Mouse (Mus musculus) midbrain, embryonic 12.5 days (tissue): ENCODE results near the gene Ap3b2. TPM values are rescaled to one million over a fixed set of nuclear protein-coding genes. Genes with fewer than 3 reads are reported as not detected.

ENCODE experiments used
- ATAC-seq: fragments of 200-750 bp; cut with Nextera tagmentation; 2 replicates; pipeline ENCODE4 v1.8.0; 2017; ENCODE audit warnings: low read depth, moderate TSS enrichment, moderate library complexity; ENCODE audit not compliant: low FRiP score
- H3K27ac ChIP-seq: fragments of 300-500 bp; sonication (generic); replicated peaks from 2 replicates; pipeline ENCODE4 v1.5.1; 2016; ENCODE audit warnings: mild to moderate bottlenecking
- H3K27me3 ChIP-seq: fragments of 300-500 bp; sonication (generic); 2 replicates; pipeline ENCODE4 v1.6.1; 2016; ENCODE audit warnings: mild to moderate bottlenecking
- H3K36me3 ChIP-seq: fragments of 300-500 bp; sonication (generic); 2 replicates; pipeline ENCODE4 v1.6.1; 2016
- H3K4me1 ChIP-seq: fragments of 300-500 bp; sonication (generic); 2 replicates; pipeline ENCODE4 v1.6.1; 2016
- H3K4me2 ChIP-seq: fragments of 300-500 bp; sonication (generic); replicated peaks from 2 replicates; pipeline ENCODE4 v1.6.1; 2016; ENCODE audit warnings: mild to moderate bottlenecking, moderate library complexity
- H3K4me3 ChIP-seq: fragments of 300-500 bp; sonication (generic); 2 replicates; pipeline ENCODE4 v1.5.1; 2016; ENCODE audit warnings: mild to moderate bottlenecking
- H3K9ac ChIP-seq: fragments of 300-500 bp; sonication (generic); replicated peaks from 2 replicates; pipeline ENCODE4 v1.6.1; 2016; ENCODE audit warnings: mild to moderate bottlenecking, moderate library complexity
- H3K9me3 ChIP-seq: fragments of 300-500 bp; sonication (generic); 2 replicates; pipeline ENCODE4 v1.6.1; 2016; ENCODE audit warnings: mild to moderate bottlenecking
- WGBS: fragments of 180-500 bp; shearing (Covaris S2); methylation state at CpG from one replicate; pipeline ENCODE4 v1.1.7; 2016; 5-methylcytosine and 5-hydroxymethylcytosine counted together
- microRNA counts: library from miRNA; unstranded; fragments of <30 nt; microRNA quantifications from one replicate; lab custom pipeline; 2017
- polyA plus RNA-seq: library from polyadenylated mRNA; unstranded; fragments of >200 nt; fragmentation: Nextera tagmentation; extraction: Ambion mirVana; gene quantifications from 2 replicates; pipeline ENCODE4 v1.2.1, GENCODE M21; 2016

Gene Ap3b2
- polyA plus RNA-seq, 1 experiment from 2014 or later = 60.0 TPM

GRCm38 (mm10) chr7:81464906-81465450, 28.7 kb downstream of the Ap3b2 start:
- Histone ChIP-seq H3K4me2 (no peak overlapping the region), H3K27me3 (peaks cover 10% of the 10 kb centered on the region; the same call in 1 of the 2 replicates), H3K4me1 (no peaks in the 10 kb centered on the region), H3K9ac (no peak overlapping the region), H3K9me3 (no peaks in the 10 kb centered on the region), H3K36me3 (peaks cover 46% of the 10 kb centered on the region), H3K4me3 (no peak overlapping the region), H3K27ac (no peak overlapping the region)
- whole genome bisulfite sequencing = 81% methylated on average over 9 of the region's 9 CpGs
- no peak for ATAC-seq

- Histone ChIP-seq H3K4me1 (no peaks in the 10 kb centered on the region), H3K9ac (no peak overlapping the region), H3K4me3 (no peak overlapping the region), H3K27me3 (peaks cover 14% of the 10 kb centered on the region), H3K36me3 (peaks cover 46% of the 10 kb centered on the region), H3K9me3 (no peaks in the 10 kb centered on the region), H3K4me2 (no peak overlapping the region), H3K27ac (no peak overlapping the region)
- ATAC-seq = no peak
- WGBS = 8% methylated on average over 4 of the region's 4 CpGs
Observed at GRCm38 (mm10) chr7:81464116-81464515, 29.6 kb downstream of the Ap3b2 start.

- H3K4me2 ChIP-seq = no peak overlapping the region
- H3K9ac ChIP-seq = no peak overlapping the region
- 81% methylated on average over 3 of the region's 3 CpGs for WGBS
- H3K4me3 ChIP-seq = no peak overlapping the region
- H3K4me1 ChIP-seq = no peaks in the 10 kb centered on the region
- no peaks in the 10 kb centered on the region for H3K9me3 ChIP-seq
- ATAC-seq = no peak
- H3K27me3 ChIP-seq = peaks cover 24% of the 10 kb centered on the region
- peaks cover 46% of the 10 kb centered on the region for H3K36me3 ChIP-seq
- H3K27ac ChIP-seq = no peak overlapping the region
Observed at GRCm38 (mm10) chr7:81462815-81463214, 30.9 kb downstream of the Ap3b2 start.

GRCm38 (mm10) chr7:81455155-81455651, 38.5 kb downstream of the Ap3b2 start, which contains the start of gene Cpeb1:
Cpeb1 (minus strand) TSS chr7:81455465.
- Histone ChIP-seq H3K27ac (no peak within 1 kb of the TSS), H3K36me3 (no peaks in the 10 kb centered on the region), H3K9ac (peak within 1 kb of the TSS; percentile 37), H3K4me2 (peak within 1 kb of the TSS; percentile 92), H3K9me3 (no peaks in the 10 kb centered on the region), H3K4me1 (peaks cover 24% of the 10 kb centered on the region), H3K4me3 (peak within 1 kb of the TSS; percentile 55), H3K27me3 (peaks cover 67% of the 10 kb centered on the region)
- 0 out of 2 replicates have a peak, but pooled peaks have one; percentile 20 for ATAC-seq
- WGBS = under 1% methylated on average over 28 of the region's 28 CpGs

- peak overlapping the region; percentile 37 for H3K9ac ChIP-seq
- H3K36me3 ChIP-seq = no peaks in the 10 kb centered on the region
- H3K4me1 ChIP-seq = peaks cover 24% of the 10 kb centered on the region
- no peaks in the 10 kb centered on the region for H3K9me3 ChIP-seq
- H3K4me2 ChIP-seq = peak overlapping the region; percentile 92
- H3K4me3 ChIP-seq = peak overlapping the region; percentile 55
- 2% methylated on average over 65 of the region's 87 CpGs for WGBS
- ATAC-seq = peak; percentile 61
- no peak overlapping the region for H3K27ac ChIP-seq
- H3K27me3 ChIP-seq = peaks cover 66% of the 10 kb centered on the region
Observed at GRCm38 (mm10) chr7:81454331-81455039, 39.2 kb downstream of the Ap3b2 start.

- WGBS = 6% methylated on average over 72 of the region's 84 CpGs
- H3K4me1 ChIP-seq = peaks cover 24% of the 10 kb centered on the region
- H3K4me3 ChIP-seq = peak overlapping the region; percentile 55
- H3K9ac ChIP-seq = no peak overlapping the region
- peak; percentile 71 for ATAC-seq
- no peak overlapping the region for H3K27ac ChIP-seq
- no peaks in the 10 kb centered on the region for H3K36me3 ChIP-seq
- H3K27me3 ChIP-seq = peaks cover 61% of the 10 kb centered on the region
- H3K4me2 ChIP-seq = peak overlapping the region; percentile 92
- H3K9me3 ChIP-seq = no peaks in the 10 kb centered on the region
Observed at GRCm38 (mm10) chr7:81453443-81454274, 40.1 kb downstream of the Ap3b2 start.

- Histone ChIP-seq H3K4me1 (peaks cover 24% of the 10 kb centered on the region), H3K4me3 (peak overlapping the region; percentile 55), H3K4me2 (peak overlapping the region; percentile 92), H3K27me3 (peaks cover 54% of the 10 kb centered on the region), H3K27ac (no peak overlapping the region), H3K36me3 (no peaks in the 10 kb centered on the region), H3K9ac (no peak overlapping the region), H3K9me3 (no peaks in the 10 kb centered on the region)
- ATAC-seq = peak; percentile 68
- WGBS = 3% methylated on average over 21 of the region's 21 CpGs
Observed at GRCm38 (mm10) chr7:81452971-81453441, 40.7 kb downstream of the Ap3b2 start.

MicroRNA genes within 50 kb of the gene (microRNA counts, 519-probe panel; counts per million panel counts)
- not detected for microRNA mmu-miR-1839-3p (lab: Ali Mortazavi, UCI)
- 4,415 counts per million, percentile 29 among the panel's probes with 10 or more counts for microRNA mmu-miR-1839-5p (lab: Ali Mortazavi, UCI)

Other genes starting within 250 kb of the Ap3b2 start
- 901 and 917 TPM in 2 replicates for gene Rps17, start 148.7 kb downstream of the Ap3b2 start, polyA plus RNA-seq
- gene Cpeb1, start 38.5 kb downstream of the Ap3b2 start, polyA plus RNA-seq = 1.9 and 2.2 TPM in 2 replicates
- not detected in 2 replicates for gene BC048679, start 4.4 kb upstream of the Ap3b2 start, polyA plus RNA-seq
- gene Fsd2, start 73.0 kb upstream of the Ap3b2 start, polyA plus RNA-seq = 0.09 and 0.29 TPM in 2 replicates
- 5.5 and 7.6 TPM in 2 replicates for gene Whamm, start 77.3 kb upstream of the Ap3b2 start, polyA plus RNA-seq
- gene Homer2, start 213.6 kb upstream of the Ap3b2 start, polyA plus RNA-seq = 20.7 and 22.7 TPM in 2 replicates